Mouse (Mus musculus): ENCODE results near the gene Ptprq.

DNA sequence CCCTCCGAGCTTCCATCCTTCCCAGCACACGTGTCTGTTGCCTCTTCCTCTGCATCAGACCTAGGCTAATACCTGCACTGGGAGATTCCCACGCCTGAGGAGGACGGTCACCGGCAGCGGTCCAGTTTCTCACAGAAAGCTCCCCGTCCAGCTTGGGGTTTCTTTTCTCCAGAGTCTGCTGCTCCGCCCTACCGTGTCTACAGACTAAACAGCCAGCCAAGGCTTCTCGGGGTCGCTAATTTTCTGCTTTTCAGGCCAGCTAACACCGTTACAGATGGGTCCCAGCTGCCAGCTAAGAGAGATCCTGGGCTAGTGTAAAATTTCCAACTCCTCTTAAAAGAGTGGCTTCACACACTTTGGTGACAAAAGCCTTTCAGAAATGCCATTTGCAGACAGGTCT, 233.1 kb downstream of the Ptprq start:
- TF ChIP-seq CTCF (IDR thresholded peaks at IDR 0.05; ENCODE audit: control insufficient read depth, insufficient read depth, insufficient read length), result no peak
- no peak for TF ChIP-seq USF1 (IDR thresholded peaks at IDR 0.05; ENCODE audit: low read depth)
- no peak for TF ChIP-seq MAX (IDR thresholded peaks at IDR 0.05)
- TF ChIP-seq CEBPB (IDR thresholded peaks at IDR 0.05; ENCODE audit: low read depth), result no peak
- TF ChIP-seq MYOG (IDR thresholded peaks at IDR 0.05; ENCODE audit: control insufficient read depth, extremely low read depth, insufficient read length), result no peak
- TF ChIP-seq FOSL1 (IDR thresholded peaks at IDR 0.05; ENCODE audit: insufficient read depth, low read length, poor library complexity, severe bottlenecking), result no peak
- TF ChIP-seq MYOD1 (IDR thresholded peaks at IDR 0.05; ENCODE audit: control insufficient read depth, insufficient read length, low read depth), result no peak

All from C2C12 (cell line).